Mouse (Mus musculus): ENCODE measurements at regions not wholly inside any gene's neighbourhood (a gene's known extent, or its start where the extent isn't known, plus 50 kb on each side); places are given as distances from the start of the nearest gene placed in this dataset.
A peak's percentile ranks its signal among the peaks of the same experiment; 100 is the strongest.

DNA sequence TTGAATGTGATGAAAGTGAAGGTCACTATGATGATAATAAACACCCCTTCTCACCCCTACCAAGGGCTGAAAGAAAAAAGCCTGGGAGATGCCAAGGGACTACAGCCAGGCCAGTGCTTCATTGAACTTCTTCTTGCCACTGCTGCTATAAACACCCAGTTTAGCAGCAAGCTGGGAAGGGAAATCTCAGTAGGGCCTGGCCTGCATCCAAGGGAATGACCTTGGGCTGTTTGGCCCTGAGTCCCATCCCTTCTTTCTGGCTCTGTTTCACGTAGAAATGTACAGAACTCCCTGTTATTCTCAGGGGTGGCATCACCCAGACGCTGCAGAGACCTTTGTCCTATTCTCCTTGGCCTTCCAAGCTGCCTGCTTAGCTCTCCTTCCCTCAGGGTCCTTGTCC, 450.0 kb upstream of the Tle4 start:
- no peak overlapping the region for H3K4me3 ChIP-seq (ENCODE audit: low read depth, low read length)
- TF ChIP-seq POLR2A (IDR thresholded peaks at IDR 0.05; ENCODE audit: low read depth, low read length) (no peak), CTCF (IDR thresholded peaks at IDR 0.05; ENCODE audit: extremely low read depth, insufficient read length, insufficient replicate concordance, low read depth, low read length) (no peak)
- no peaks in the 10 kb centered on the region for H3K36me3 ChIP-seq (ENCODE audit: control insufficient read depth, insufficient read depth, low read length)
- H3K27ac ChIP-seq (ENCODE audit: insufficient read depth, low read depth, low read length): no peak overlapping the region
- WGBS: 27% methylated on average over 2 of the region's 2 CpGs
- no peaks in the 10 kb centered on the region for H3K27me3 ChIP-seq (ENCODE audit: control insufficient read depth, insufficient read depth, low read length)
- no peaks in the 10 kb centered on the region for H3K4me1 ChIP-seq (ENCODE audit: control insufficient read depth, insufficient read depth, insufficient read length, low read length)

DNA sequence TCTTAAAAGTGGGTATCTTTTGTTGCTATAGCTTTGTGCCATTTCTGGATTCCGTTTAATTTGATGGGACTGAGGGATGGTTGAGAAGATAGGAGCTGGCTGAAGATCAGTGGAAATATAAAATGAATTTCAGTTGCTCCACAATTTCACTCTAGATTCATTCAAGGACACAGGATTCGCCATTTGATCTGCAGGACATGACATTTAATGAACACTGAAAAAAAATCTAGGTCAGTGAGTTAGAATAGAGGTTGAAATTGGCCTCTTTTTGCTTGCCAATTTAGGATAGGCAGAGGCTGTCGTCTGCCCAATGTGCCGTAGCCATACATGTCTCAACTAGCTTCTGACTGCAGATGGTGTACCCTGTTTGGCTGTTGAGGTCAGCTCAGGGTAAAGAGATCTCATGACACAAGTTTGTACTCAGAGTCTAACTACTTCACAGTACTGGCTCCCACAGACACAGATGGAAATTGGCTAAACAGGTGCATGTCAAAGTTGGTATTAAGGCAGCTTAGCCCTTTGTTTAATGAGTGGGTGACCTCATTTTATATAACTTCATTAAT, 449.5 kb upstream of the Tle4 start:
- H3K4me3 ChIP-seq (ENCODE audit: low read depth, low read length): no peak overlapping the region
- H3K27me3 ChIP-seq (ENCODE audit: control insufficient read depth, insufficient read depth, low read length): no peaks in the 10 kb centered on the region
- H3K36me3 ChIP-seq (ENCODE audit: control insufficient read depth, insufficient read depth, low read length): no peaks in the 10 kb centered on the region
- no peak overlapping the region for H3K27ac ChIP-seq (ENCODE audit: insufficient read depth, low read depth, low read length)
- TF ChIP-seq POLR2A (IDR thresholded peaks at IDR 0.05; ENCODE audit: low read depth, low read length) (no peak), CTCF (IDR thresholded peaks at IDR 0.05; ENCODE audit: extremely low read depth, insufficient read length, insufficient replicate concordance, low read depth, low read length) (no peak)
- WGBS: 87% methylated on average over 4 of the region's 4 CpGs
- no peaks in the 10 kb centered on the region for H3K4me1 ChIP-seq (ENCODE audit: control insufficient read depth, insufficient read depth, insufficient read length, low read length)

DNA sequence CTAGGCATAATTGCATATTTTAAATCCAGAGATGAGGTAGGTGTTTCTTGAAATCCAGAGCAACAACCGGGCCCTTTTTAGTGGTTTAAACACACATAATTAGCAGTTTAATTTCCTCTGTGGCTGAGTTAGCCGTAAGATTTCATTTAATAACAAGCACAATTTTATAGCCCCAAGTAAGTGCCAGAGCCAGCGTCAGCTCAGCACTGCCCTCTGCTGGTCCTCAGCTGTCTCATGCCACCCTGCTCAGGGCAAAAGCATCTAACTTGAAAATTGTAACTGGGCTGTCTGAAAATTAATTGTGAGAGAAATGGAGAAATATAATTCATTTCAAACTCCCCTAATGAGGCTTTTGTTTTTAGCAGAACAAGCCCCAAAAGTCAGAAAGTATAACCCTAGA, 437.7 kb upstream of the Tle4 start:
- no peaks in the 10 kb centered on the region for H3K4me1 ChIP-seq (ENCODE audit: control insufficient read depth, insufficient read depth, insufficient read length, low read length)
- WGBS: 5% methylated on average over 3 of the region's 3 CpGs

GRCm38 (mm10) chr19:15033921-15034320, 436.1 kb upstream of the Tle4 start:
- Histone ChIP-seq H3K4me1 (ENCODE audit: control insufficient read depth, insufficient read depth, insufficient read length, low read length) (no peaks in the 10 kb centered on the region), H3K36me3 (ENCODE audit: control insufficient read depth, insufficient read depth, low read length) (no peaks in the 10 kb centered on the region), H3K4me3 (ENCODE audit: low read depth, low read length) (no peak overlapping the region), H3K27me3 (ENCODE audit: control insufficient read depth, insufficient read depth, low read length) (no peaks in the 10 kb centered on the region), H3K27ac (ENCODE audit: insufficient read depth, low read depth, low read length) (no peak overlapping the region)
- WGBS: 70% methylated on average over 8 of the region's 8 CpGs
- TF ChIP-seq POLR2A (IDR thresholded peaks at IDR 0.05; ENCODE audit: low read depth, low read length): no peak
- TF ChIP-seq CTCF (IDR thresholded peaks at IDR 0.05; ENCODE audit: extremely low read depth, insufficient read length, insufficient replicate concordance, low read depth, low read length): no peak

More for the DNA sequence above, 437.7 kb upstream of the Tle4 start:
- Histone ChIP-seq H3K4me3 (ENCODE audit: low read depth, low read length) (no peak overlapping the region), H3K36me3 (ENCODE audit: control insufficient read depth, insufficient read depth, low read length) (no peaks in the 10 kb centered on the region), H3K27me3 (ENCODE audit: control insufficient read depth, insufficient read depth, low read length) (no peaks in the 10 kb centered on the region), H3K27ac (ENCODE audit: insufficient read depth, low read depth, low read length) (no peak overlapping the region)
- TF ChIP-seq POLR2A (IDR thresholded peaks at IDR 0.05; ENCODE audit: low read depth, low read length): no peak
- TF ChIP-seq CTCF (IDR thresholded peaks at IDR 0.05; ENCODE audit: extremely low read depth, insufficient read length, insufficient replicate concordance, low read depth, low read length): peak; percentile 99

GRCm38 (mm10) chr19:15033396-15033795, 435.5 kb upstream of the Tle4 start:
- H3K36me3 ChIP-seq (ENCODE audit: control insufficient read depth, insufficient read depth, low read length): no peaks in the 10 kb centered on the region
- no peak overlapping the region for H3K27ac ChIP-seq (ENCODE audit: insufficient read depth, low read depth, low read length)
- no peak for TF ChIP-seq POLR2A (IDR thresholded peaks at IDR 0.05; ENCODE audit: low read depth, low read length)
- TF ChIP-seq CTCF (IDR thresholded peaks at IDR 0.05; ENCODE audit: extremely low read depth, insufficient read length, insufficient replicate concordance, low read depth, low read length): no peak
- no peak overlapping the region for H3K4me3 ChIP-seq (ENCODE audit: low read depth, low read length)
- WGBS: 79% methylated on average over 5 of the region's 5 CpGs
- H3K27me3 ChIP-seq (ENCODE audit: control insufficient read depth, insufficient read depth, low read length): no peaks in the 10 kb centered on the region
- no peaks in the 10 kb centered on the region for H3K4me1 ChIP-seq (ENCODE audit: control insufficient read depth, insufficient read depth, insufficient read length, low read length)

DNA sequence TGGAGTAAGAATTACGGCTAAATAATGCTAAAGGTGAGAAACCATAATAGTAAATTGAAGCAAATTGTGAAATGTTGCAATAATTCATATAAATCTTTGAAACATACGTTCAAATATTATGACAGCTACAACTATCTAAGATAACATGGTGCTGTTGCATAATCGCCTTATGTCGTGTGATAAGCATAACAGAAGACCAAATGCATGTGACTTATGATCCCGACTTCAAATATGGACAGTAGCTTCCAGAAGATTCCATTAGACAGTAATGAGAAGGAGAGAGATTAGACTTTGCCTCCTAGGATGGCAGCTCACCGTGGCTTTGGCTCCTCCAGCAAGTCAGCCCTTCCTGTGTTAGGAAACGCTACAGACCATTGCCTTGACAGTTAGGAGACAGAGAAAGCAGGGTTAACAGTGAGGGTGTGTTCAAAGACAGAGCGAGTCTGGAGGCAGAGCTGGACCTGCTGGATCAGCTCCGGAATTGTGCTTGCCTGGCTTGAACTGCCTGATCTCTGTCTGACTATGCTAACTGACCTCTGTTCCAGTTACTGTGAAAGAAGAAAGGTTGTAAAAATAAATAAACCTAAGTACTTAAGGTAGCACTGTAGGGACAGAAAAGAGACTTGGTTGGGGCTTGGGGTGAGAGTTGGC, 434.6 kb upstream of the Tle4 start:
- TF ChIP-seq POLR2A (IDR thresholded peaks at IDR 0.05; ENCODE audit: low read depth, low read length) (no peak), CTCF (IDR thresholded peaks at IDR 0.05; ENCODE audit: extremely low read depth, insufficient read length, insufficient replicate concordance, low read depth, low read length) (no peak)
- no peaks in the 10 kb centered on the region for H3K36me3 ChIP-seq (ENCODE audit: control insufficient read depth, insufficient read depth, low read length)
- 36% methylated on average over 9 of the region's 9 CpGs for WGBS
- no peak overlapping the region for H3K4me3 ChIP-seq (ENCODE audit: low read depth, low read length)
- no peaks in the 10 kb centered on the region for H3K4me1 ChIP-seq (ENCODE audit: control insufficient read depth, insufficient read depth, insufficient read length, low read length)
- H3K27me3 ChIP-seq (ENCODE audit: control insufficient read depth, insufficient read depth, low read length): no peaks in the 10 kb centered on the region
- H3K27ac ChIP-seq (ENCODE audit: insufficient read depth, low read depth, low read length): no peak overlapping the region

DNA sequence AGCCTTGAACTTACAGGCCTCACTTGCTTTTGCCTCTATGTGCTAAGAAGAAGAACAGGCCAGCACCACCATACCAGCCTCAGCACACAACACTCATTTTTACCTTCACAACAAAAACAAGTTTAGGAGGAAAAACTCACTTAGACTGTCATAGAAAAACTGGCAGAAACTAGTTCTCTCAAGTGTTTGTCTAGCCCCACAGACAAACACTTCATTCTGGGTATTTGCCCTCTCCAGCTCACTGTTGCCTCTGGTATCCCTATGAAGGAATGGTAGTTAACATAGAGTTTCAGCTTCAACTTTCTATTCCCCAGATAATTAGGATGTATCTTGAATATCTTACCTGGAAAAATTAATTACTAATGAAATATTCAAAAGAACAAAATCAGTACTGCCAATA, 433.6 kb upstream of the Tle4 start:
- Histone ChIP-seq H3K4me1 (ENCODE audit: control insufficient read depth, insufficient read depth, insufficient read length, low read length) (no peaks in the 10 kb centered on the region), H3K4me3 (ENCODE audit: low read depth, low read length) (no peak overlapping the region)

More for the DNA sequence above, 433.6 kb upstream of the Tle4 start:
- TF ChIP-seq CTCF (IDR thresholded peaks at IDR 0.05; ENCODE audit: extremely low read depth, insufficient read length, insufficient replicate concordance, low read depth, low read length) (no peak), POLR2A (IDR thresholded peaks at IDR 0.05; ENCODE audit: low read depth, low read length) (no peak)
- H3K36me3 ChIP-seq (ENCODE audit: control insufficient read depth, insufficient read depth, low read length): no peaks in the 10 kb centered on the region
- H3K27ac ChIP-seq (ENCODE audit: insufficient read depth, low read depth, low read length): no peak overlapping the region
- H3K27me3 ChIP-seq (ENCODE audit: control insufficient read depth, insufficient read depth, low read length): no peaks in the 10 kb centered on the region
